Mouse (Mus musculus): ENCODE measurements at regions not wholly inside any gene's neighbourhood (a gene's known extent, or its start where the extent isn't known, plus 50 kb on each side); places are given as distances from the start of the nearest gene placed in this dataset.

DNA sequence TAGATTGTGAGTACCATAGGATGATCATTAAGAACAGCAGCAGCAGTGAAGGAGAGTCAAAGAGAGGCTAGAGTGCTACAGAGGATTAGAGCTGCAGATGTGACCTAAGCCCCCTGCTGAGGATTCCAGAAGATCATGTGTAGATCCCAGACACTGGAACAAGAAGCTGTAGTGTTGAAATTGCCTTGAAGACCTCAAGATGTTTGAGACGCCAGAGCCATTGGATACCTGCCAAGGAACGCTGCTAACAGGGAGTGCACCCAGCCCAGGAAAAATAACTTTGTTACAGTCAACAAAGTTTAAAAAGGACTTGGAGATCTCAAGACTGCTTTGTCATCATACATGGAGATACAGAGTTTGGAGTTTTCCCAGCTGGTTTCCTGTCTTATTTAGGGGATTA is 955.0 kb upstream of the Pcdh10 start:
- Histone ChIP-seq H3K36me3 (ENCODE audit: control insufficient read depth, insufficient read depth, low read length) (no peaks in the 10 kb centered on the region), H3K4me2 (replicated peaks; ENCODE audit: low read depth, low read length, severe bottlenecking) (no peak overlapping the region), H3K27ac (replicated peaks; ENCODE audit: low read depth, low read length) (no peak overlapping the region), H3K27me3 (ENCODE audit: control insufficient read depth, insufficient read depth, low read length) (no peaks in the 10 kb centered on the region), H3K4me3 (replicated peaks; ENCODE audit: low read length) (no peak overlapping the region), H3K9ac (ENCODE audit: low read depth, low read length, severe bottlenecking) (no peak overlapping the region), H3K9me3 (ENCODE audit: control insufficient read depth, low read length) (no peaks in the 10 kb centered on the region), H3K4me1 (ENCODE audit: control insufficient read depth, insufficient read depth, low read length) (no peaks in the 10 kb centered on the region)
- ATAC-seq (ENCODE audit: low FRiP score, low read depth) (peak; percentile 57; the same call in 1 of the 2 replicates), DNase-seq (ENCODE audit: low spot score) (peak; percentile 60)
- 48% methylated on average over 2 of the region's 2 CpGs for WGBS
- no peak for TF ChIP-seq POLR2A (IDR thresholded peaks at IDR 0.05; ENCODE audit: borderline replicate concordance, extremely low read depth, insufficient read depth, insufficient read length)

DNA sequence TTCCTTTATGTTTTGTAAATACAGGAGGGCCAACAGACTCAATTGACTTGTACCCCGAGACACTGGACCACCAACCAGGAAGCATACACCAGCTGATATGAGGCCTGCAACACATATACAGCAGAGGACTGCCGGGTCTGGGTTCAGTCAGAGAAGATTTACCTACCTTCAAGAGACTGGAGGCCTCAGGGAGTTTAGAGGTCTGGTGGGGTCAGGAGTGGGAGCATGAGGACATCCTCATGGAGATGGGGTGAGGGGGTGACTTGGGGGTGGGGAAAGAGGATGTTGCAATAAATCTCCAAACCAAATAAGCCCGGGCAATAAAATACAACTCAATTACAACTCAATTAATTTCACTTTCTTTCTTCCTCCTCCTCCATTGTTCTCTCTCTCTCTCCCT is 910.1 kb upstream of the Pcdh10 start:
- H3K9me3 ChIP-seq (ENCODE audit: control insufficient read depth, low read length) = no peaks in the 10 kb centered on the region
- H3K4me1 ChIP-seq (ENCODE audit: control insufficient read depth, insufficient read depth, low read length) = no peaks in the 10 kb centered on the region
- H3K36me3 ChIP-seq (ENCODE audit: control insufficient read depth, insufficient read depth, low read length) = no peaks in the 10 kb centered on the region
- DNase-seq (ENCODE audit: low spot score) = no peak
- H3K27me3 ChIP-seq (ENCODE audit: control insufficient read depth, insufficient read depth, low read length) = no peaks in the 10 kb centered on the region
- WGBS = 17% methylated on average over 3 of the region's 3 CpGs
- no peak overlapping the region for H3K4me2 ChIP-seq (replicated peaks; ENCODE audit: low read depth, low read length, severe bottlenecking)
- TF ChIP-seq POLR2A (IDR thresholded peaks at IDR 0.05; ENCODE audit: borderline replicate concordance, extremely low read depth, insufficient read depth, insufficient read length) = no peak
- no peak overlapping the region for H3K27ac ChIP-seq (replicated peaks; ENCODE audit: low read depth, low read length)
- ATAC-seq (ENCODE audit: low FRiP score, low read depth) = no peak
- H3K9ac ChIP-seq (ENCODE audit: low read depth, low read length, severe bottlenecking) = no peak overlapping the region
- H3K4me3 ChIP-seq (replicated peaks; ENCODE audit: low read length) = no peak overlapping the region
